Mouse (Mus musculus): ENCODE results near the gene Map3k13.

Map3k13 gene

GRCm38 (mm10) chr16:21853446-21853941 lies 59.3 kb downstream of the Map3k13 start:
- DNase-seq (ENCODE audit: low spot score) = no peak

GRCm38 (mm10) chr16:21854589-21855284 lies 60.6 kb downstream of the Map3k13 start:
- no peak for DNase-seq (ENCODE audit: low spot score)

GRCm38 (mm10) chr16:21856134-21856533 lies 62.0 kb downstream of the Map3k13 start:
- no peak for DNase-seq (ENCODE audit: low spot score)

GRCm38 (mm10) chr16:21857126-21857644 lies 63.0 kb downstream of the Map3k13 start:
- no peak for DNase-seq (ENCODE audit: low spot score)

GRCm38 (mm10) chr16:21858163-21858562 lies 64.0 kb downstream of the Map3k13 start:
- DNase-seq (ENCODE audit: low spot score) = no peak

- no peak for DNase-seq (ENCODE audit: low spot score)
Observed at GRCm38 (mm10) chr16:21858882-21859281, 64.7 kb downstream of the Map3k13 start.

GRCm38 (mm10) chr16:21862448-21862847 lies 68.3 kb downstream of the Map3k13 start:
- no peak for DNase-seq (ENCODE audit: low spot score)

GRCm38 (mm10) chr16:21865250-21865982 lies 71.3 kb downstream of the Map3k13 start:
- DNase-seq (ENCODE audit: low spot score) = peak; percentile 86

GRCm38 (mm10) chr16:21865983-21866575 lies 71.9 kb downstream of the Map3k13 start:
- DNase-seq (ENCODE audit: low spot score) = no peak

- DNase-seq (ENCODE audit: low spot score) = no peak
Observed at GRCm38 (mm10) chr16:21867727-21868126, 73.6 kb downstream of the Map3k13 start.

GRCm38 (mm10) chr16:21868651-21869050 lies 74.5 kb downstream of the Map3k13 start:
- DNase-seq (ENCODE audit: low spot score) = peak; percentile 52

- DNase-seq (ENCODE audit: low spot score) = peak; percentile 56
Observed at GRCm38 (mm10) chr16:21869879-21870278, 75.7 kb downstream of the Map3k13 start.

- no peak for DNase-seq (ENCODE audit: low spot score)
Observed at GRCm38 (mm10) chr16:21877735-21878134, 83.6 kb downstream of the Map3k13 start.

GRCm38 (mm10) chr16:21878834-21879233 lies 84.7 kb downstream of the Map3k13 start:
- DNase-seq (ENCODE audit: low spot score) = no peak

- DNase-seq (ENCODE audit: low spot score) = no peak
Observed at GRCm38 (mm10) chr16:21881181-21881580, 87.0 kb downstream of the Map3k13 start.

GRCm38 (mm10) chr16:21881582-21882259 lies 87.6 kb downstream of the Map3k13 start:
- no peak for DNase-seq (ENCODE audit: low spot score)

GRCm38 (mm10) chr16:21887601-21888000 lies 93.5 kb downstream of the Map3k13 start:
- DNase-seq (ENCODE audit: low spot score) = no peak

GRCm38 (mm10) chr16:21893890-21894289 lies 99.7 kb downstream of the Map3k13 start:
- DNase-seq (ENCODE audit: low spot score) = no peak

GRCm38 (mm10) chr16:21901286-21901685 lies 107.1 kb downstream of the Map3k13 start:
- no peak for DNase-seq (ENCODE audit: low spot score)

GRCm38 (mm10) chr16:21904636-21905035 lies 110.5 kb downstream of the Map3k13 start:
- no peak for DNase-seq (ENCODE audit: low spot score)

GRCm38 (mm10) chr16:21905996-21906395 lies 111.8 kb downstream of the Map3k13 start:
- DNase-seq (ENCODE audit: low spot score) = no peak

- DNase-seq (ENCODE audit: low spot score) = no peak
Observed at GRCm38 (mm10) chr16:21906902-21907301, 112.8 kb downstream of the Map3k13 start.

Data from embryo, embryonic 10 days (tissue).